Mouse (Mus musculus): ENCODE measurements at regions not wholly inside any gene's neighbourhood (a gene's known extent, or its start where the extent isn't known, plus 50 kb on each side); places are given as distances from the start of the nearest gene placed in this dataset.

DNA sequence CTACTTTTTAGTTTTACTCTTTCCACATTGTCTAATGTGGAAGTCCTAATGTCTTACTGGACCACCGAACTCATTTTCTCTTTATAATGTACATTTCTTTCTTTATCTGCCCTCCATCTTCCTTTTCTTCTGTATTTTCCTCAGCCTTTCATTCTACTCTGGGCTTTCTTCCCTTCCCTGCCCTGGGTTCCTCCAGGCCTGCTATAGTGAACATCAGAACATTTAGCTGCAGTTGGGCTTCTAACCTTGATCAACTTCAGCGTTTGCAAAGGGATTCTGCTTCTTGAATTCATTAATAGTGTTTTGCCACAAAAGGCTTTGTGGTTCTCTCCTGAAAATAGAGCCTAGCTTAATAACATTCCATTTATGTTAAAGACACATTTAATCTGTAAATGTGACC lies 342.5 kb upstream of the Tmem161b start:
- DNase-seq, result no peak

GRCm38 (mm10) chr13:83880305-83880704 lies 341.8 kb upstream of the Tmem161b start:
- DNase-seq, result no peak

- no peak for DNase-seq
These were observed 341.3 kb upstream of the Tmem161b start for GRCm38 (mm10) chr13:83880772-83881171.

DNA sequence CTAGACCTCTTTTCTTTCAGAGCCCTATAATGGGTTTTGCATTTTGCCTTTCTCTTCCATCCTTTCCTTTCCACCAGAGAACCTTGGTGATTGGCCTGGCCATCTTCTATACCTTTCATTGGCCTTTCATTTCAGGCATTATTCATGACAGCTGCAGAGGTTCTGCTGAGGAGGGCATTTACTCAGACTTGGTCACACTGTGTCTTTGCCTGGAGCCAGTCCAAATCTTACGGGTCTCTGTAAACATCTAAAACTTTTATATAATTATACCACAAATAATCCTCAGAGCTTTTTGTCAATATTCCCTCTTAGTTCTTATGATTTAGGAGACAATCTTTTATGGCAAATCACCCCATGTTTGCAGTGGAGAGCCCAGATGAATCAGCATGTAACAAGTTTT lies 339.3 kb upstream of the Tmem161b start:
- no peak for DNase-seq

- DNase-seq, result no peak
These were observed 338.3 kb upstream of the Tmem161b start for GRCm38 (mm10) chr13:83883821-83884220.

DNA sequence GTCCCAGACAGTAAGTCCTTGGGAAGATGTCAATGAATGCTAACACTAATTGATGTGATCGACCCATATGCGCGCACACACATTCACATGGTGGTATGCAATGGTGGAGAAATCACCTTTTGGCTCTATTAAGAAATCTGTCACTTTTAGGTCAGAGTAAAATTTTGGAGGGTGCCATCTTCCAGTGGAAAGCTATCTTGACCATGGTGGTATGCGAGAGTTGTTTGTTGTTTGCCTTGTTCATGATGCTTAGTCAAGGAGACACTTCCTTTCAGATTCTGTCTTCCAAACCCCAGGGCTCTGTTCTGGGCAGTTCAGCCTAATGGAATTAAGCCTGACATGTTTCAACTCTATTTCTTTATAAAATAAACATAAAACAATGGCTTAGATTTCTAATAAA lies 337.9 kb upstream of the Tmem161b start:
- no peak for DNase-seq

GRCm38 (mm10) chr13:83884766-83885543 lies 337.1 kb upstream of the Tmem161b start:
- no peak for DNase-seq

- DNase-seq, result no peak
These were observed 336.4 kb upstream of the Tmem161b start for GRCm38 (mm10) chr13:83885729-83886128.

GRCm38 (mm10) chr13:83914697-83915096 lies 307.4 kb upstream of the Tmem161b start:
- no peak for DNase-seq

DNA sequence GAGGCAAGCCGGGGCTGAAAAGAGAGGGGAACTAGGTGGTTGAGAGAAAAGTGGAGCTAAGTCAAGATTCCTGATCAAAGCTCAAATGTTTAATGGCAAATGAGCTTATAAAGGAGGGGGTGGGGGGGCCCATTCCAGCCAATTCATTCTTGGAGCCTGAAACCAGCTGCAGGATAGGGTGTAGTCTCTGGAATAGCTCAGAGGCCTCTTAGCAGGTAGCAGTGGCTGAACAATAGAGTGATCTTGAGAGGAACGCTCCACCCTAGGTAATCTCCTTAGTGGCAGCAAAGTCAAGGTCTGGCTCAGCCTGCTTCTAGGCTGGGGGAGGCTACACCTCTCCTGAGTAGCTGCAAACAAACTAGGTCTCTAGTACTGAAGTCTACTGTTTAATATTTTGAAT lies 289.3 kb upstream of the Tmem161b start:
- no peak for DNase-seq

- DNase-seq, result no peak
These were observed 275.6 kb upstream of the Tmem161b start for GRCm38 (mm10) chr13:83946495-83946894.

DNA sequence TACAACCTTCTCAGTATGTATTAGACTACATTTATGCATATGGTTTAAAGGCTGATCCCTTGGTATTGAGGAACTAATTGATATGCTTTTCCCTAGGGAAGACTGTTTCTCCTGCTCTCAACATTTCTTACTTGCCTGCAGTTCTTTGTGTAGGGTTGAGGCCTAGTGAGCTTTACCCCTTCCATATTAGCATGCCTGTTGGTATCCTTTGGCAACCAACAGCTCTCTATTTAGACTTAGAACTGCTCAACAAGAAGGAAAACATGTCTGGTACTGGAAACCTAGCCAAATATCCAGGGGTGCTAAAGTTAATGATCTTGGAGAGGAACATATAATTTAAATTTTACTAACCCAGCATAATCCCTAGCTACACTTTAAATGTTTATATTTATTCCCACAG lies 270.9 kb upstream of the Tmem161b start:
- no peak for DNase-seq

GRCm38 (mm10) chr13:83951808-83952207 lies 270.3 kb upstream of the Tmem161b start:
- DNase-seq, result no peak

- no peak for DNase-seq
These were observed 269.7 kb upstream of the Tmem161b start for GRCm38 (mm10) chr13:83952353-83952752.

- DNase-seq, result no peak
These were observed 269.2 kb upstream of the Tmem161b start for GRCm38 (mm10) chr13:83952862-83953261.

DNA sequence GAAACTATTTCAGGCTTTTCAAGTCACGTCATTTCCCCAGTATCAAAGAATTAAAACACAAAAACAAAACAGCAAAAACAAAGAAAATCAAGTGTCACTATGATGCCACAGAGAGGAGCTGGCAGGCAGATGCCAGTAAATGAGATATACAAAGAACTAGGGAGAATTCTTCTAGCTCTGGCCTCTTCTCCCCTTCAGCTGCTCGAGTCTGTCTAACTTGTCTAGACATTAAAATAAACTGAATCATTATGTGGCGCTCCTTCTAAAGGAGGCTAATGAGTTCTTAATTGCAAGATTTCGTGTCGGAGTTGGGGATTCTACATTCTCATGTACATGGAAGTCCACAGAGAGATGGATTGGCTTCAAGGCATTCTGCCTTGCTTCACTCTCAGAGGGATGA lies 266.4 kb upstream of the Tmem161b start:
- DNase-seq, result no peak

- no peak for DNase-seq
These were observed 243.6 kb upstream of the Tmem161b start for GRCm38 (mm10) chr13:83978541-83978940.

GRCm38 (mm10) chr13:83979535-83979934 lies 242.6 kb upstream of the Tmem161b start:
- DNase-seq, result no peak

DNA sequence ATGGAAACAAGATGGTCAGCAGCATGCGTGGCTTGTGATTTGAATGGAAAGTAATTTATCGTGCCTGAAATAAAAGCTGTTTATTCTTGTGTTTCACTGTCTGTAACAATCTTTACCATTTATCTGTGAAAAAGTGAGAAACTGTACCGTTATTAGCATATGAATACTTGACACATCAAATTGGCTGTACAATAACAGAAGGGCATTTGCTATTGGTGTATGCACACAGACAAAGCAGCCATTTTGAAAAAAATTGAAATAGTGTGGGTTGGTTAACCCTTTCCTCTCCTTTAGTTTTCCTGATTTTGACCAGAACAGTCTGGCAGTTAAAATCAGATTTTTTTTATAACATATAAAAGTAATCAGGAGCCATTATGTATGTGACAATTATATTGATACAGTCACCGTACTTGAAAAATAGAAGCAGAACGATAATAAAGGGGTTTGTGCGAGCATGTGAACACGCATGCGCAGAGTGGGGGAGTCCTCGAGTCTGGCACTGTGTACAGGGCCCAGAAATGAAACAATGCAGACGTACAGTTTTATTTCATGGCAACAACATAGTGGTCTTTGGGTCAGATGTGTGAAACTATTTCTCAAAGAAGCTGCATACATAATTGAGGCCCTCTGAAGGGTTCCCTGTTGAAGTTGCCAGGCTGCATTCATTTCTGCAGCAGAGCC lies 237.3 kb upstream of the Tmem161b start:
- DNase-seq, result no peak

DNA sequence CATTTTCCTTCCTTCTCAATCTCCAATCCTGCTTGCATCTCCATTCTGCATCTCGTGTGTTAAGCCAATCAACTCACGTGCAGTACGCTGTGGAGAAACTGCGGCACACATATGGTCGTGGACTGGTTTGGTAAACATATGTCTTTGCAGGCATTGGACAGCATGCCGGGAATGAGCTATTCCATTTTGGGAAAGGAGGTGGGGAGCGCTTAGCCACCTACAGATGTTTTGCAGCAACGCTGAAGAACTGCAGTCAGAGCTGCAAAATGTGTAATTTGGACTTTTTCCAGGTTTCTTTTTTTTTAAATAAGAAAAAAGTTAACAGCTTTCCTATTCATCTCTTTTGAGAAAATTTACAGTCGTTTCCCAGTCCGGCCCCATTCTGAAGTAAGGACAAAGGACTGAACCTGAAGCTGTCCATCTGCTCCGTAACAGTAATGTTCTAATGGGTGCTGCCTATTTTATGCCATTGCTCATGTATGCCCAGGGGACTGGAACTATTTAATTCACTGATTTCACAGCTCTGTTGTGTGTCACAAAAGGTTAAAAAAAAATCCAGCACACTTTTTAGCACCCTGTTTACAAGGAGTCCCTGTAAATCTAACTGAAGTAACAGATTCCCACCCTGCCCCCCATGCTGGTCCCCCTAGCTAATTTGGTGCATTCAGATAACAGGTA lies 234.2 kb upstream of the Tmem161b start:
- no peak for DNase-seq

DNA sequence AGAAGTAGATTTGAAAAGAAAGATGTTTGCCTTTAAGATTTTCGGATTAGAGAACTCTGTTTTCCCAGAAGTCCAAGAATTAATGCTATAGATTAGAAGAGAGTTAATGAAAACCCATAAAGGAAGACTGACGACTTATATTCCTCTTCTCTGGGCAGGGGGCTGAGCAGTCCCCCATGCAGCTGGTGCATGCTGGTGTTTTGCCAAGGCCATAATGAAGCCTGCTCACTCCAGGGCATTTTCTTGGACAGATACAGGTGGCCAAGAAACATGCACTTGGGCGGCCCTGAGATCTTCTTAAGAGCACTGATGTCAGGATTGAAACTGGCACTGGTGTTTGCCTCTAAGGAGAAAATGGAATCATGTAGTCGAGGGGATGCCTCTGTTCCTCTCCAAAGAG lies 233.6 kb upstream of the Tmem161b start:
- no peak for DNase-seq

GRCm38 (mm10) chr13:83997599-83998369 lies 224.3 kb upstream of the Tmem161b start:
- no peak for DNase-seq

GRCm38 (mm10) chr13:84021771-84022170 lies 200.3 kb upstream of the Tmem161b start:
- no peak for DNase-seq
